In genomic region chr2:170438782-170439181, GRCm38 (mm10) we compare ENCODE assay signal across 23 mouse cellular contexts. TPM values are rescaled to one million over a fixed set of nuclear protein-coding genes. Genes with fewer than 3 reads are reported as not detected.
DNase-seq lines count a peak whose midpoint lies in the region; ATAC-seq lines count a peak whose summit lies in the region.
"Had no signal": no experiment of that assay in that cellular context is flagged by ENCODE, and none has a peak within 500 bp of the region (broad histone marks: within the 10 kb centered on the region; RNA-seq: fewer than 3 reads in every experiment).

No protein-coding gene starts in this region.

- ATAC-seq in intestine, embryonic 15.5 days = no peak
- ATAC-seq in intestine, embryonic 16.5 days = no peak
- no peak for ATAC-seq in midbrain, embryonic 11.5 days (ENCODE audit: low FRiP score)
- ATAC-seq in kidney, embryonic 16.5 days (ENCODE audit: low FRiP score, low TSS enrichment) = peak; percentile 19; the same call in 1 of the 2 replicates

- no peaks in the 10 kb centered on the region for H3K27me3 ChIP-seq in intestine, embryonic 15.5 days (replicated peaks)
- H3K27me3 ChIP-seq in intestine, embryonic 16.5 days (replicated peaks; ENCODE audit: control insufficient read depth, insufficient read depth, low read length) = no peaks in the 10 kb centered on the region; the same call in 1 of the 2 replicates
- H3K27me3 ChIP-seq in midbrain, embryonic 10.5 days (ENCODE audit: low read depth, poor library complexity, severe bottlenecking) = 0 out of 2 replicates have a peak, but pooled peaks cover 17% of the 10 kb centered on the region
- H3K27me3 ChIP-seq in midbrain, embryonic 11.5 days (ENCODE audit: control insufficient read depth, insufficient read depth, low read length) = no peaks in the 10 kb centered on the region
- no peaks in the 10 kb centered on the region for H3K27me3 ChIP-seq in kidney, embryonic 16.5 days (ENCODE audit: insufficient read depth, low read length)
- H3K27me3 ChIP-seq: embryonic facial prominence, embryonic 15.5 days; liver, embryonic 15.5 days; neural tube, embryonic 12.5 days had no signal

- WGBS in intestine, embryonic 15.5 days = 41% methylated on average over 13 of the region's 13 CpGs
- WGBS in intestine, embryonic 16.5 days = 43% methylated on average over 13 of the region's 13 CpGs
- WGBS in midbrain, embryonic 10.5 days = 37% methylated on average over 13 of the region's 13 CpGs
- 43% methylated on average over 13 of the region's 13 CpGs for WGBS in midbrain, embryonic 11.5 days
- WGBS in kidney, embryonic 16.5 days = 26% methylated on average over 13 of the region's 13 CpGs

- no peak overlapping the region for H3K4me3 ChIP-seq in intestine, embryonic 15.5 days (replicated peaks)
- no peak overlapping the region for H3K4me3 ChIP-seq in intestine, embryonic 16.5 days (ENCODE audit: low read length)
- H3K4me3 ChIP-seq in midbrain, embryonic 10.5 days = peak overlapping the region; percentile 16; the same call in 1 of the 2 replicates
- no peak overlapping the region for H3K4me3 ChIP-seq in midbrain, embryonic 11.5 days (ENCODE audit: low read depth, low read length)
- no peak overlapping the region for H3K4me3 ChIP-seq in kidney, embryonic 16.5 days (ENCODE audit: low read length)
- H3K4me3 ChIP-seq: embryonic facial prominence, embryonic 15.5 days; forebrain, embryonic 10.5 days; liver, embryonic 15.5 days; neural tube, embryonic 12.5 days had no signal

- DNase-seq in midbrain, embryonic 10.5 days (ENCODE audit: low spot score) = no peak
- DNase-seq in midbrain, embryonic 11.5 days (ENCODE audit: low spot score, missing footprints) = no peak
- DNase-seq in Muller cell, postnatal 12 days (ENCODE audit: inconsistent ontology term) = peak; percentile 56
- no peak for DNase-seq in right cerebral cortex, postnatal 14 days
- DNase-seq in frontal cortex, postnatal 10 days (ENCODE audit: low spot score in 2 of 2) = no peak
- DNase-seq: adrenal gland, adult 8-10 months; cerebellum, adult 18-20 months; gastrocnemius, postnatal 10 days; heart, adult 18-20 months; heart, postnatal 4 days; layer of hippocampus, adult 9-11 months; thymus, adult 2 months had no signal

- no peaks in the 10 kb centered on the region for H3K36me3 ChIP-seq in intestine, embryonic 15.5 days
- H3K36me3 ChIP-seq in intestine, embryonic 16.5 days (ENCODE audit: control insufficient read depth, insufficient read depth, low read length) = no peaks in the 10 kb centered on the region
- H3K36me3 ChIP-seq in midbrain, embryonic 10.5 days = no peaks in the 10 kb centered on the region
- H3K36me3 ChIP-seq in midbrain, embryonic 11.5 days (ENCODE audit: control insufficient read depth, insufficient read depth, low read length) = no peaks in the 10 kb centered on the region
- no peaks in the 10 kb centered on the region for H3K36me3 ChIP-seq in kidney, embryonic 16.5 days (ENCODE audit: insufficient read depth, low read length)
- H3K36me3 ChIP-seq: embryonic facial prominence, embryonic 15.5 days; forebrain, embryonic 10.5 days; G1E; liver, embryonic 15.5 days; neural tube, embryonic 12.5 days had no signal

- peak overlapping the region; percentile 17; the same call in 1 of the 2 replicates for H3K4me2 ChIP-seq in intestine, embryonic 15.5 days (replicated peaks)
- H3K4me2 ChIP-seq in intestine, embryonic 16.5 days (ENCODE audit: low read depth, low read length) = no peak overlapping the region
- H3K4me2 ChIP-seq in midbrain, embryonic 11.5 days = no peak overlapping the region
- peak overlapping the region; percentile 32 for H3K4me2 ChIP-seq in kidney, embryonic 16.5 days (replicated peaks; ENCODE audit: low read depth, low read length)
- H3K4me2 ChIP-seq: embryonic facial prominence, embryonic 15.5 days; liver, embryonic 15.5 days; neural tube, embryonic 12.5 days had no signal

- H3K27ac ChIP-seq in intestine, embryonic 15.5 days = no peak overlapping the region
- no peak overlapping the region for H3K27ac ChIP-seq in intestine, embryonic 16.5 days (ENCODE audit: low read length)
- no peak overlapping the region; the same call in 1 of the 2 replicates for H3K27ac ChIP-seq in midbrain, embryonic 10.5 days (replicated peaks)
- no peak overlapping the region for H3K27ac ChIP-seq in midbrain, embryonic 11.5 days (ENCODE audit: low read depth, low read length)
- no peak overlapping the region for H3K27ac ChIP-seq in kidney, embryonic 16.5 days (ENCODE audit: low read length)
- H3K27ac ChIP-seq: embryonic facial prominence, embryonic 15.5 days; forebrain, embryonic 10.5 days; liver, embryonic 15.5 days; macrophage; neural tube, embryonic 12.5 days had no signal

- 0 out of 2 replicates have a peak, but pooled peaks cover 3% of the 10 kb centered on the region for H3K4me1 ChIP-seq in intestine, embryonic 15.5 days (replicated peaks)
- no peaks in the 10 kb centered on the region for H3K4me1 ChIP-seq in intestine, embryonic 16.5 days (ENCODE audit: control insufficient read depth, insufficient read depth, low read length)
- peaks cover 9% of the 10 kb centered on the region for H3K4me1 ChIP-seq in midbrain, embryonic 10.5 days
- no peaks in the 10 kb centered on the region for H3K4me1 ChIP-seq in midbrain, embryonic 11.5 days (ENCODE audit: control insufficient read depth, insufficient read depth, low read length)
- H3K4me1 ChIP-seq in kidney, embryonic 16.5 days (ENCODE audit: insufficient read depth, low read length) = peaks cover 9% of the 10 kb centered on the region
- H3K4me1 ChIP-seq: embryonic facial prominence, embryonic 15.5 days; liver, embryonic 15.5 days; neural tube, embryonic 12.5 days had no signal

- no peak overlapping the region for H3K9ac ChIP-seq in intestine, embryonic 15.5 days
- H3K9ac ChIP-seq in intestine, embryonic 16.5 days (ENCODE audit: low read depth, low read length) = no peak overlapping the region
- H3K9ac ChIP-seq in midbrain, embryonic 11.5 days (ENCODE audit: low read length) = no peak overlapping the region
- H3K9ac ChIP-seq in kidney, embryonic 16.5 days (replicated peaks; ENCODE audit: low read length) = no peak overlapping the region
- H3K9ac ChIP-seq: embryonic facial prominence, embryonic 15.5 days; liver, embryonic 15.5 days; neural tube, embryonic 12.5 days had no signal

- no peaks in the 10 kb centered on the region for H3K9me3 ChIP-seq in intestine, embryonic 15.5 days
- H3K9me3 ChIP-seq in intestine, embryonic 16.5 days (ENCODE audit: control insufficient read depth, low read length) = no peaks in the 10 kb centered on the region
- no peaks in the 10 kb centered on the region for H3K9me3 ChIP-seq in midbrain, embryonic 10.5 days (replicated peaks)
- H3K9me3 ChIP-seq in midbrain, embryonic 11.5 days (ENCODE audit: control insufficient read depth, low read length) = no peaks in the 10 kb centered on the region
- no peaks in the 10 kb centered on the region for H3K9me3 ChIP-seq in kidney, embryonic 16.5 days (ENCODE audit: low read length)
- H3K9me3 ChIP-seq: embryonic facial prominence, embryonic 15.5 days; forebrain, embryonic 10.5 days; liver, embryonic 15.5 days; neural tube, embryonic 12.5 days had no signal

RNA-seq across cellular contexts. Expression of gene Bcas1, which starts 11.1 kb away (rescaled TPM):
- 6.0 and 7.0 TPM in 2 replicates for polyA plus RNA-seq in intestine, embryonic 15.5 days (2015; fragmentation: Nextera tagmentation; extraction: Ambion mirVana)
- 9.5 and 12.1 TPM in 2 replicates for polyA plus RNA-seq in intestine, embryonic 16.5 days (2015; fragmentation: Nextera tagmentation; extraction: Ambion mirVana)
- polyA plus RNA-seq in midbrain, embryonic 10.5 days (2016; fragmentation: Nextera tagmentation; extraction: Ambion mirVana) = 1.8 and 2.1 TPM in 2 replicates
- polyA plus RNA-seq in midbrain, embryonic 11.5 days (2014; fragmentation: Nextera tagmentation; extraction: Ambion mirVana) = 2.4 and 2.7 TPM in 2 replicates
- polyA plus RNA-seq in kidney, embryonic 16.5 days (2015; fragmentation: Nextera tagmentation; extraction: Ambion mirVana) = 0.66 and 1.0 TPM in 2 replicates
- polyA plus RNA-seq: G1E, macrophage had no signal

RNA-seq across cellular contexts. Expression of gene Pfdn4, which starts 57.4 kb away (rescaled TPM):
- 61.6 and 81.4 TPM in 2 replicates for polyA plus RNA-seq in intestine, embryonic 15.5 days (2015; fragmentation: Nextera tagmentation; extraction: Ambion mirVana)
- polyA plus RNA-seq in intestine, embryonic 16.5 days (2015; fragmentation: Nextera tagmentation; extraction: Ambion mirVana) = 46.6 and 48.5 TPM in 2 replicates
- polyA plus RNA-seq in midbrain, embryonic 10.5 days (2016; fragmentation: Nextera tagmentation; extraction: Ambion mirVana) = 97.8 and 106 TPM in 2 replicates
- polyA plus RNA-seq in midbrain, embryonic 11.5 days (2014; fragmentation: Nextera tagmentation; extraction: Ambion mirVana) = 118 and 138 TPM in 2 replicates
- 56.4 and 74.0 TPM in 2 replicates for polyA plus RNA-seq in kidney, embryonic 16.5 days (2015; fragmentation: Nextera tagmentation; extraction: Ambion mirVana)

RNA-seq across cellular contexts. Expression of gene Cyp24a1, which starts 58.2 kb away (rescaled TPM):
- polyA plus RNA-seq in intestine, embryonic 15.5 days (2015; fragmentation: Nextera tagmentation; extraction: Ambion mirVana) = not detected in 2 replicates
- not detected in 2 replicates for polyA plus RNA-seq in intestine, embryonic 16.5 days (2015; fragmentation: Nextera tagmentation; extraction: Ambion mirVana)
- polyA plus RNA-seq in midbrain, embryonic 10.5 days (2016; fragmentation: Nextera tagmentation; extraction: Ambion mirVana) = not detected in 2 replicates
- 0.05 and 0.07 TPM in 2 replicates for polyA plus RNA-seq in midbrain, embryonic 11.5 days (2014; fragmentation: Nextera tagmentation; extraction: Ambion mirVana)
- polyA plus RNA-seq in kidney, embryonic 16.5 days (2015; fragmentation: Nextera tagmentation; extraction: Ambion mirVana) = 3.2 and 4.0 TPM in 2 replicates
- polyA plus RNA-seq: G1E; heart, embryonic 14.5 days; liver, embryonic 15.5 days; macrophage; urinary bladder, adult 2 months had no signal

Comparison
In these comparisons a context has a peak if more than half of its experiments do, and no peak if none do; other contexts are left out.
1. H3K4me2 ChIP-seq: peak in intestine, embryonic 15.5 days (single experiment) and kidney, embryonic 16.5 days (single experiment); none in intestine, embryonic 16.5 days (single experiment) and midbrain, embryonic 11.5 days (single experiment).